Comparison of ENCODE assay signal across 19 mouse cellular contexts in the genomic region with DNA sequence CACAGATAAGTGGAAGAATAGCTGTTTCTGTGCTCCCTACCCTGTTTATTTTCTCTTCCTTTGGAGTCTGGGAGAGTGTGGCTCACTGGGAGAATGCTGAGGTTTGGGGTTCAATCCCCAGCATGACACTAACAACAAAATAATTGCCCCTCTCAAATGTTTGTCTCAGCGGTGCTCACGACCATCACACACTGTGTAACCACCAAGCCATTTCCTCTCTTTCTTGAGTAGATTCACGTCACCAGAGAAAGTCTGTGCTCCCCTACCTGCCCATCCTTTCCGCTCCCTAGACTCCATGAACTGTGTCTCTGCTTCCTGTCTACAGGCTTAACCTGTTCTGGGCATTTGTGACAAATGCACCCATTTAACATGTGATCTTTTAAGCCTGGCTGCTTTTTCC.
"Had no signal": no experiment of that assay in that cellular context is flagged by ENCODE, and none has a peak within 500 bp of the region (broad histone marks: within the 10 kb centered on the region; RNA-seq: fewer than 3 reads in every experiment).

No protein-coding gene starts in this region.

- H3K4me1 ChIP-seq: limb, embryonic 13.5 days; liver, embryonic 12.5 days; liver, embryonic 15.5 days; lung, embryonic 15.5 days; midbrain, embryonic 10.5 days; midbrain, embryonic 13.5 days; stomach, embryonic 15.5 days had no signal

- H3K4me3 ChIP-seq: limb, embryonic 10.5 days; limb, embryonic 13.5 days; liver, embryonic 12.5 days; liver, embryonic 15.5 days; lung, embryonic 15.5 days; megakaryocyte, embryonic 14.5 days; midbrain, embryonic 10.5 days; midbrain, embryonic 13.5 days; myocyte; stomach, embryonic 15.5 days had no signal

- ATAC-seq: liver, embryonic 12.5 days; midbrain, embryonic 13.5 days; midbrain, embryonic 16.5 days had no signal

- H3K27me3 ChIP-seq: limb, embryonic 13.5 days; liver, embryonic 12.5 days; liver, embryonic 15.5 days; lung, embryonic 15.5 days; megakaryocyte, embryonic 14.5 days; midbrain, embryonic 13.5 days; stomach, embryonic 15.5 days had no signal

- DNase-seq: kidney, adult 18-20 months; liver; lung, adult 18-20 months; lung, postnatal 10 days; lung, postnatal 36 days; thymus, postnatal 14 days; thymus, postnatal 4 days had no signal

- H3K27ac ChIP-seq: kidney, postnatal 0 days; limb, embryonic 10.5 days; limb, embryonic 13.5 days; liver, embryonic 12.5 days; liver, embryonic 15.5 days; lung, embryonic 15.5 days; midbrain, embryonic 10.5 days; midbrain, embryonic 13.5 days; stomach, embryonic 15.5 days had no signal
